Mouse (Mus musculus) brain, embryonic 14.5 days (tissue): ENCODE measurements at regions not wholly inside any gene's neighbourhood (a gene's known extent, or its start where the extent isn't known, plus 50 kb on each side); places are given as distances from the start of the nearest gene placed in this dataset.

Experiments used
- DNase-seq: peaks from one replicate; pipeline ENCODE4 v3.0.0-alpha.2; 2011; ENCODE audit warnings: low read depth
- CTCF ChIP-seq: fragments of 200-500 bp; IDR thresholded peaks from 2 replicates; pipeline ENCODE4 v1.5.1; 2012; ENCODE audit warnings: inconsistent platforms, mild to moderate bottlenecking, moderate library complexity, borderline replicate concordance; ENCODE audit not compliant: insufficient read depth, insufficient read length; ENCODE audit errors: extremely low read depth
- POLR2A ChIP-seq: fragments of 200-500 bp; IDR thresholded peaks from 2 replicates; pipeline ENCODE4 v1.6.1; 2012; ENCODE audit warnings: mild to moderate bottlenecking, inconsistent platforms, borderline replicate concordance; ENCODE audit not compliant: poor library complexity, insufficient read depth, insufficient read length, severe bottlenecking; ENCODE audit errors: extremely low read depth

- TF ChIP-seq POLR2A (no peak), CTCF (peak; percentile 5; the same call in 1 of the 2 replicates)
- DNase-seq = peak; percentile 60
These were observed 366.4 kb downstream of the Pbx1 start for GRCm38 (mm10) chr1:168065598-168066041.

GRCm38 (mm10) chr1:168066810-168067209 is 365.3 kb downstream of the Pbx1 start:
- DNase-seq = no peak
- no peak for TF ChIP-seq POLR2A
- no peak for TF ChIP-seq CTCF

GRCm38 (mm10) chr1:168068003-168068919 is 363.8 kb downstream of the Pbx1 start:
- DNase-seq = no peak
- TF ChIP-seq POLR2A (no peak), CTCF (no peak)

- no peak for DNase-seq
- TF ChIP-seq CTCF (no peak), POLR2A (no peak)
These were observed 363.0 kb downstream of the Pbx1 start for GRCm38 (mm10) chr1:168068920-168069590.
